Mouse (Mus musculus): ENCODE measurements at regions not wholly inside any gene's neighbourhood (a gene's known extent, or its start where the extent isn't known, plus 50 kb on each side); places are given as distances from the start of the nearest gene placed in this dataset.

GRCm38 (mm10) chr7:135860288-135860687 is 144.1 kb upstream of the Mki67 start:
- no peak overlapping the region for H3K4me3 ChIP-seq (replicated peaks)
- no peak overlapping the region for H3K9ac ChIP-seq
- no peak for ATAC-seq (ENCODE audit: low read depth)
- no peaks in the 10 kb centered on the region for H3K36me3 ChIP-seq
- H3K27me3 ChIP-seq, result peaks cover 21% of the 10 kb centered on the region
- 60% methylated on average over 4 of the region's 4 CpGs for WGBS (ENCODE audit: insufficient replicate concordance)
- H3K4me2 ChIP-seq, result no peak overlapping the region
- no peak overlapping the region for H3K27ac ChIP-seq
- DNase-seq, result no peak
- no peaks in the 10 kb centered on the region for H3K4me1 ChIP-seq (replicated peaks)
- no peaks in the 10 kb centered on the region for H3K9me3 ChIP-seq (replicated peaks)

GRCm38 (mm10) chr7:135860741-135861408 is 144.7 kb upstream of the Mki67 start:
- WGBS (ENCODE audit: insufficient replicate concordance), result 60% methylated on average over 14 of the region's 14 CpGs
- no peak for ATAC-seq (ENCODE audit: low read depth)

GRCm38 (mm10) chr7:135861409-135861805 is 145.2 kb upstream of the Mki67 start:
- 0 out of 2 replicates have a peak, but pooled peaks cover 10% of the 10 kb centered on the region for H3K27me3 ChIP-seq
- DNase-seq (no peak), ATAC-seq (ENCODE audit: low read depth) (no peak)
- no peaks in the 10 kb centered on the region for H3K9me3 ChIP-seq (replicated peaks)
- H3K36me3 ChIP-seq, result no peaks in the 10 kb centered on the region
- WGBS (ENCODE audit: insufficient replicate concordance), result 66% methylated on average over 7 of the region's 7 CpGs
- no peak overlapping the region for H3K4me2 ChIP-seq
- H3K9ac ChIP-seq, result no peak overlapping the region
- no peak overlapping the region for H3K27ac ChIP-seq
- no peak overlapping the region for H3K4me3 ChIP-seq (replicated peaks)
- no peaks in the 10 kb centered on the region for H3K4me1 ChIP-seq (replicated peaks)

More at GRCm38 (mm10) chr7:135860741-135861408, 144.7 kb upstream of the Mki67 start:
- Histone ChIP-seq H3K36me3 (no peaks in the 10 kb centered on the region), H3K9me3 (replicated peaks) (no peaks in the 10 kb centered on the region), H3K27me3 (peaks cover 16% of the 10 kb centered on the region; the same call in 1 of the 2 replicates), H3K4me2 (no peak overlapping the region), H3K9ac (no peak overlapping the region), H3K4me3 (replicated peaks) (no peak overlapping the region), H3K4me1 (replicated peaks) (no peaks in the 10 kb centered on the region), H3K27ac (no peak overlapping the region)
- no peak for DNase-seq

GRCm38 (mm10) chr7:135863581-135864426 is 147.6 kb upstream of the Mki67 start:
- H3K4me1 ChIP-seq (replicated peaks), result no peaks in the 10 kb centered on the region
- DNase-seq, result no peak
- H3K4me3 ChIP-seq (replicated peaks), result no peak overlapping the region
- no peak overlapping the region for H3K27ac ChIP-seq
- H3K36me3 ChIP-seq, result no peaks in the 10 kb centered on the region
- H3K9ac ChIP-seq, result no peak overlapping the region
- H3K4me2 ChIP-seq, result no peak overlapping the region
- H3K9me3 ChIP-seq (replicated peaks), result no peaks in the 10 kb centered on the region
- H3K27me3 ChIP-seq, result no peaks in the 10 kb centered on the region
- ATAC-seq (ENCODE audit: low read depth), result no peak
- 52% methylated on average over 22 of the region's 22 CpGs for WGBS (ENCODE audit: insufficient replicate concordance)

GRCm38 (mm10) chr7:135870981-135871380 is 154.8 kb upstream of the Mki67 start:
- Histone ChIP-seq H3K9me3 (replicated peaks) (no peaks in the 10 kb centered on the region), H3K4me2 (no peak overlapping the region), H3K4me1 (replicated peaks) (no peaks in the 10 kb centered on the region), H3K36me3 (no peaks in the 10 kb centered on the region), H3K27ac (no peak overlapping the region), H3K27me3 (no peaks in the 10 kb centered on the region), H3K4me3 (replicated peaks) (no peak overlapping the region), H3K9ac (no peak overlapping the region)
- WGBS (ENCODE audit: insufficient replicate concordance), result 44% methylated on average over 6 of the region's 6 CpGs
- no peak for DNase-seq
- ATAC-seq (ENCODE audit: low read depth), result no peak

- WGBS (ENCODE audit: insufficient replicate concordance), result 58% methylated on average over 6 of the region's 6 CpGs
- Histone ChIP-seq H3K4me2 (no peak overlapping the region), H3K9me3 (replicated peaks) (no peaks in the 10 kb centered on the region), H3K27ac (no peak overlapping the region), H3K4me1 (replicated peaks) (no peaks in the 10 kb centered on the region), H3K4me3 (replicated peaks) (no peak overlapping the region), H3K9ac (no peak overlapping the region), H3K36me3 (no peaks in the 10 kb centered on the region), H3K27me3 (no peaks in the 10 kb centered on the region)
- ATAC-seq (ENCODE audit: low read depth) (no peak), DNase-seq (no peak)
These were observed 161.1 kb upstream of the Mki67 start for GRCm38 (mm10) chr7:135877091-135877874.

- ATAC-seq (ENCODE audit: low read depth) (no peak), DNase-seq (no peak)
- no peak overlapping the region for H3K4me3 ChIP-seq (replicated peaks)
- no peaks in the 10 kb centered on the region for H3K36me3 ChIP-seq
- no peaks in the 10 kb centered on the region for H3K9me3 ChIP-seq (replicated peaks)
- H3K27ac ChIP-seq, result no peak overlapping the region
- 60% methylated on average over 3 of the region's 3 CpGs for WGBS (ENCODE audit: insufficient replicate concordance)
- no peak overlapping the region for H3K4me2 ChIP-seq
- no peaks in the 10 kb centered on the region for H3K27me3 ChIP-seq
- H3K4me1 ChIP-seq (replicated peaks), result no peaks in the 10 kb centered on the region
- no peak overlapping the region for H3K9ac ChIP-seq
These were observed 162.6 kb upstream of the Mki67 start for GRCm38 (mm10) chr7:135878750-135879149.

- no peak for ATAC-seq (ENCODE audit: low read depth)
- 67% methylated on average over 9 of the region's 9 CpGs for WGBS (ENCODE audit: insufficient replicate concordance)
- H3K4me3 ChIP-seq (replicated peaks), result no peak overlapping the region
- no peak overlapping the region for H3K9ac ChIP-seq
- no peak overlapping the region for H3K4me2 ChIP-seq
- H3K27me3 ChIP-seq, result no peaks in the 10 kb centered on the region
- no peak for DNase-seq
- H3K36me3 ChIP-seq, result no peaks in the 10 kb centered on the region
- H3K4me1 ChIP-seq (replicated peaks), result no peaks in the 10 kb centered on the region
- H3K27ac ChIP-seq, result no peak overlapping the region
- no peaks in the 10 kb centered on the region for H3K9me3 ChIP-seq (replicated peaks)
These were observed 164.3 kb upstream of the Mki67 start for GRCm38 (mm10) chr7:135880446-135880845.

GRCm38 (mm10) chr7:135882306-135882705 is 166.1 kb upstream of the Mki67 start:
- Histone ChIP-seq H3K9ac (no peak overlapping the region), H3K9me3 (replicated peaks) (no peaks in the 10 kb centered on the region), H3K36me3 (no peaks in the 10 kb centered on the region), H3K27ac (no peak overlapping the region), H3K4me2 (no peak overlapping the region), H3K4me3 (replicated peaks) (no peak overlapping the region), H3K4me1 (replicated peaks) (no peaks in the 10 kb centered on the region), H3K27me3 (no peaks in the 10 kb centered on the region)
- WGBS (ENCODE audit: insufficient replicate concordance), result 64% methylated on average over 4 of the region's 4 CpGs
- ATAC-seq (ENCODE audit: low read depth) (no peak), DNase-seq (no peak)

GRCm38 (mm10) chr7:135888598-135888997 is 172.4 kb upstream of the Mki67 start:
- 33% methylated on average over 3 of the region's 3 CpGs for WGBS (ENCODE audit: insufficient replicate concordance)
- H3K4me3 ChIP-seq (replicated peaks), result no peak overlapping the region
- no peak overlapping the region for H3K27ac ChIP-seq
- ATAC-seq (ENCODE audit: low read depth) (no peak), DNase-seq (no peak)
- H3K9ac ChIP-seq, result no peak overlapping the region
- no peaks in the 10 kb centered on the region for H3K9me3 ChIP-seq (replicated peaks)
- no peaks in the 10 kb centered on the region for H3K36me3 ChIP-seq
- 0 out of 2 replicates have a peak, but pooled peaks cover 2% of the 10 kb centered on the region for H3K27me3 ChIP-seq
- no peaks in the 10 kb centered on the region for H3K4me1 ChIP-seq (replicated peaks)
- H3K4me2 ChIP-seq, result no peak overlapping the region

GRCm38 (mm10) chr7:135889016-135889726 is 173.0 kb upstream of the Mki67 start:
- 18% methylated on average over 17 of the region's 17 CpGs for WGBS (ENCODE audit: insufficient replicate concordance)
- Histone ChIP-seq H3K4me1 (replicated peaks) (no peaks in the 10 kb centered on the region), H3K36me3 (no peaks in the 10 kb centered on the region), H3K9ac (no peak overlapping the region), H3K4me3 (replicated peaks) (no peak overlapping the region), H3K27me3 (0 out of 2 replicates have a peak, but pooled peaks cover 2% of the 10 kb centered on the region), H3K9me3 (replicated peaks) (no peaks in the 10 kb centered on the region), H3K27ac (no peak overlapping the region), H3K4me2 (no peak overlapping the region)
- no peak for DNase-seq
- no peak for ATAC-seq (ENCODE audit: low read depth)
